ENCODE assay signal across 9 mouse cellular contexts in the genomic region with DNA sequence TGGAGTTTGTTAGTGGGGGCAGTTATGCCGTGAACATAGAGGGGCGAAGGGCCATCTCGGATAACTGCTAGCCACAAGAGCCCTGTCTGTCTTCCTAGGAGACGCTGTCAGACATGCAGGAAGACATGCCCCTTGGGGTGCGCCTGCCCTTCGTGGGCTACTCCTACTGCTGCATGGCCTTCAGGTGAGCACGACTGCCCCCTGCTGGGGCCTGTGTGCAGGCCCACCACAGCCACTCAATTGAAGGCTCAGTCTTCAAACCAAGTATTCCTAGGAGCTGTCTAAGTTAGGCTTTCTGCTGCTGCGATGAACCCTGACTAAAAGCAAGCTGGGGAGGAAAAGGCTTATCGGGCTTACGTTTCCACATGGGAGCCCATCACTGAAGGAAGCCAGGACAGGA. TPM values are rescaled to one million over a fixed set of nuclear protein-coding genes. Genes with fewer than 3 reads are reported as not detected.
DNase-seq lines count a peak whose midpoint lies in the region; ATAC-seq and TF ChIP-seq lines count a peak whose summit lies in the region.
"Had no signal": no experiment of that assay in that cellular context is flagged by ENCODE, and none has a peak within 500 bp of the region (broad histone marks: within the 10 kb centered on the region; RNA-seq: fewer than 3 reads in every experiment).

No protein-coding gene starts in this region.

- no peaks in the 10 kb centered on the region for H3K27me3 ChIP-seq in kidney, adult 2 months (replicated peaks; ENCODE audit: control insufficient read depth, insufficient read depth, low read length)
- no peaks in the 10 kb centered on the region for H3K27me3 ChIP-seq in kidney, embryonic 14.5 days (ENCODE audit: control insufficient read depth, insufficient read depth, low read length)
- H3K27me3 ChIP-seq in liver, embryonic 13.5 days, result peaks cover 79% of the 10 kb centered on the region

- no peaks in the 10 kb centered on the region for H3K36me3 ChIP-seq in kidney, adult 2 months (ENCODE audit: control insufficient read depth, insufficient read depth, low read length)
- H3K36me3 ChIP-seq in kidney, embryonic 14.5 days (ENCODE audit: control insufficient read depth, insufficient read depth, low read length), result peaks cover 24% of the 10 kb centered on the region
- H3K36me3 ChIP-seq in liver, embryonic 13.5 days, result peaks cover 6% of the 10 kb centered on the region; the same call in 1 of the 2 replicates
- H3K36me3 ChIP-seq: liver, embryonic 15.5 days had no signal

- no peak overlapping the region for H3K4me2 ChIP-seq in kidney, embryonic 14.5 days (replicated peaks; ENCODE audit: low read depth, low read length)
- no peak overlapping the region for H3K4me2 ChIP-seq in liver, embryonic 13.5 days
- H3K4me2 ChIP-seq: liver, embryonic 15.5 days had no signal

- WGBS in kidney, adult 2 months, result 42% methylated on average over 10 of the region's 10 CpGs
- 40% methylated on average over 10 of the region's 10 CpGs for WGBS in kidney, embryonic 14.5 days
- 22% methylated on average over 10 of the region's 10 CpGs for WGBS in liver, embryonic 13.5 days (ENCODE audit: insufficient replicate concordance)

- no peaks in the 10 kb centered on the region for H3K9me3 ChIP-seq in kidney, embryonic 14.5 days (ENCODE audit: control insufficient read depth, low read length)
- no peaks in the 10 kb centered on the region for H3K9me3 ChIP-seq in liver, embryonic 13.5 days (replicated peaks)
- H3K9me3 ChIP-seq: liver, embryonic 15.5 days had no signal

- no peak overlapping the region for H3K4me3 ChIP-seq in kidney, adult 2 months (ENCODE audit: insufficient read depth, low read depth, low read length)
- H3K4me3 ChIP-seq in kidney, embryonic 14.5 days (ENCODE audit: low read length), result no peak overlapping the region
- no peak overlapping the region for H3K4me3 ChIP-seq in liver, embryonic 13.5 days (replicated peaks)
- H3K4me3 ChIP-seq: liver, embryonic 15.5 days had no signal

- no peak overlapping the region for H3K27ac ChIP-seq in kidney, adult 2 months (ENCODE audit: insufficient read depth, low read depth, low read length)
- H3K27ac ChIP-seq in kidney, embryonic 14.5 days (ENCODE audit: low read depth, low read length), result no peak overlapping the region
- H3K27ac ChIP-seq in liver, embryonic 13.5 days, result no peak overlapping the region
- H3K27ac ChIP-seq: liver, embryonic 15.5 days had no signal

- ATAC-seq in kidney, embryonic 14.5 days (ENCODE audit: low FRiP score, low TSS enrichment), result no peak
- ATAC-seq in liver, embryonic 13.5 days (ENCODE audit: low read depth), result no peak

- peak; percentile 73 for TF ChIP-seq CTCF in kidney, adult 2 months (conservative IDR thresholded peaks at IDR 0.05; ENCODE audit: insufficient read depth, insufficient read length, low read depth, low read length)

- peak; percentile 64 for DNase-seq in kidney, adult 2 months
- peak; percentile 59 to 69 for DNase-seq in CD8-positive naive resting alpha-beta T cell, adult 2 months (ENCODE audit: low read depth in 2 of 2, low spot score in 2 of 2)
- peak; percentile 81 for DNase-seq in adrenal gland, postnatal 10 days
- peak; percentile 67 for DNase-seq in gastrocnemius, adult 18-20 months (ENCODE audit: low spot score)
- peak; percentile 56 for DNase-seq in liver, embryonic 13.5 days
- DNase-seq in right cerebral cortex, postnatal 25 days, result peak; percentile 48
- DNase-seq in ovary, postnatal 14 days (ENCODE audit: low spot score), result no peak

- H3K4me1 ChIP-seq in kidney, adult 2 months (ENCODE audit: control insufficient read depth, insufficient read depth, low read length), result 0 out of 2 replicates have a peak, but pooled peaks cover 4% of the 10 kb centered on the region
- H3K4me1 ChIP-seq in kidney, embryonic 14.5 days (ENCODE audit: control insufficient read depth, insufficient read depth, low read length), result peaks cover 40% of the 10 kb centered on the region
- H3K4me1 ChIP-seq in liver, embryonic 13.5 days (replicated peaks), result peaks cover 69% of the 10 kb centered on the region

- no peak for TF ChIP-seq POLR2A in kidney, adult 2 months (IDR thresholded peaks at IDR 0.05; ENCODE audit: low read depth, low read length)

- no peak overlapping the region for H3K9ac ChIP-seq in kidney, embryonic 14.5 days (ENCODE audit: low read depth, low read length)
- no peak overlapping the region for H3K9ac ChIP-seq in liver, embryonic 13.5 days
- H3K9ac ChIP-seq: liver, embryonic 15.5 days had no signal

RNA-seq across cellular contexts. Expression of a gene that starts 5.2 kb away (rescaled TPM):
- 52.7 and 53.0 TPM in 2 replicates for polyA plus RNA-seq in kidney, adult 2 months (2012; rRNA removed)
- 12.1 and 14.9 TPM in 2 replicates for polyA plus RNA-seq in kidney, embryonic 14.5 days (2014; fragmentation: Nextera tagmentation; extraction: Ambion mirVana)
- 10 to 100 TPM; 51.8 to 93.9 TPM for total RNA-seq in adrenal gland, postnatal 10 days (2021)
- 100 to 1,000 TPM; 232 to 265 TPM for total RNA-seq in gastrocnemius, adult 18-20 months (2021)
- 8.5 and 10.1 TPM in 2 replicates for polyA plus RNA-seq in liver, embryonic 13.5 days (2015; fragmentation: Nextera tagmentation; extraction: Ambion mirVana)

RNA-seq across cellular contexts. Expression of a gene that starts 5.6 kb away (rescaled TPM):
- 14.1 and 22.2 TPM in 2 replicates for polyA plus RNA-seq in kidney, adult 2 months (2012; rRNA removed)
- polyA plus RNA-seq in kidney, embryonic 14.5 days (2014; fragmentation: Nextera tagmentation; extraction: Ambion mirVana), result 13.3 and 13.6 TPM in 2 replicates
- total RNA-seq in adrenal gland, postnatal 10 days (2021), result 10 to 100 TPM; 12.3 to 17.3 TPM
- total RNA-seq in gastrocnemius, adult 18-20 months (2021), result 1 to 10 TPM; 1.7 to 2.1 TPM
- polyA plus RNA-seq in liver, embryonic 13.5 days (2015; fragmentation: Nextera tagmentation; extraction: Ambion mirVana), result 0.67 and 0.82 TPM in 2 replicates

RNA-seq across cellular contexts. Expression of a gene that starts 12.8 kb away (rescaled TPM):
- 59.8 and 76.3 TPM in 2 replicates for polyA plus RNA-seq in kidney, adult 2 months (2012; rRNA removed)
- polyA plus RNA-seq in kidney, embryonic 14.5 days (2014; fragmentation: Nextera tagmentation; extraction: Ambion mirVana), result 20.5 and 23.2 TPM in 2 replicates
- 10 to 100 TPM; 43.5 to 48.4 TPM for total RNA-seq in adrenal gland, postnatal 10 days (2021)
- total RNA-seq in gastrocnemius, adult 18-20 months (2021), result 10 to 100 TPM; 33.8 to 39.1 TPM
- 3.2 and 4.2 TPM in 2 replicates for polyA plus RNA-seq in liver, embryonic 13.5 days (2015; fragmentation: Nextera tagmentation; extraction: Ambion mirVana)

RNA-seq across cellular contexts. Expression of a gene that starts 29.4 kb away (rescaled TPM):
- 0.03 and 0.04 TPM in 2 replicates for polyA plus RNA-seq in kidney, adult 2 months (2012; rRNA removed)
- polyA plus RNA-seq in kidney, embryonic 14.5 days (2014; fragmentation: Nextera tagmentation; extraction: Ambion mirVana), result 2.3 and 4.5 TPM in 2 replicates
- total RNA-seq in adrenal gland, postnatal 10 days (2021), result under 1 TPM; 0.21 to 0.24 TPM
- total RNA-seq in gastrocnemius, adult 18-20 months (2021), result not detected
- polyA plus RNA-seq in liver, embryonic 13.5 days (2015; fragmentation: Nextera tagmentation; extraction: Ambion mirVana), result 0.17 and 0.30 TPM in 2 replicates

RNA-seq across cellular contexts. Expression of a gene that starts 30.8 kb away (rescaled TPM):
- polyA plus RNA-seq in kidney, adult 2 months (2012; rRNA removed), result 9.2 and 9.5 TPM in 2 replicates
- polyA plus RNA-seq in kidney, embryonic 14.5 days (2014; fragmentation: Nextera tagmentation; extraction: Ambion mirVana), result 5.7 and 10.0 TPM in 2 replicates
- total RNA-seq in adrenal gland, postnatal 10 days (2021), result 10 to 100 TPM; 10.7 to 11.1 TPM
- 1 to 10 TPM; 2.2 to 2.6 TPM for total RNA-seq in gastrocnemius, adult 18-20 months (2021)
- 5.6 and 6.4 TPM in 2 replicates for polyA plus RNA-seq in liver, embryonic 13.5 days (2015; fragmentation: Nextera tagmentation; extraction: Ambion mirVana)
